8 mouse cellular contexts compared by ENCODE assay signal in the genomic region with DNA sequence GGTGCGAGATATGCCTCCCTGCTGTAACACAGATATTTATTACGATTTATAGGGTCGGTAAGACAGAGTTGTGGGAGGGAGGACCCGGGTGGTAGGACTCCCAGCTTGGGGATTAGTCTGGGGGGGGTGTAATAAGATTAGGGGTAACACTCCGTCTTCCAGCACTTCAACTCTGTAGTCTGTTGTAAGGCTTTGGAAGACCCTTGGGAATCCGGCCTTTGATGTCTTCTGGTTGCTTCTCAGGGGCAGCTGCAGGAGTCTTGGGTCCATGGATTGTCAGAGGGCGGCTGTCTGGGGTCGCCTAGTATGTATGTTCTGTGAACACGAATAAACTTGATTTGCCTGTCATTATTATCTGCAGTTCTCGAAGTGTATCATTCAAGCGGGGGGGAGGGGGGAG. TPM values are rescaled to one million over a fixed set of nuclear protein-coding genes. Genes with fewer than 3 reads are reported as not detected.
DNase-seq lines count a peak whose midpoint lies in the region; ATAC-seq and TF ChIP-seq lines count a peak whose summit lies in the region.

No protein-coding gene starts in this region.

- H3K9ac ChIP-seq in hindbrain, embryonic 12.5 days: peak overlapping the region; percentile 74; the same call in 1 of the 2 replicates
- H3K9ac ChIP-seq in midbrain, embryonic 13.5 days (replicated peaks): peak overlapping the region; percentile 80

- DNase-seq in layer of hippocampus, adult 2 months (ENCODE audit: low spot score in 2 of 2): no peak
- no peak for DNase-seq in layer of hippocampus, postnatal 14 days (ENCODE audit: low spot score in 2 of 2)
- DNase-seq in embryonic facial prominence, embryonic 10.5 days (ENCODE audit: low spot score): no peak
- DNase-seq in adipocyte (ENCODE audit: low spot score): no peak
- no peak for DNase-seq in thymus, postnatal 0 days (ENCODE audit: low spot score)
- no peak for DNase-seq in left cerebral cortex, adult 18-20 months (ENCODE audit: low spot score in 2 of 2)

- peak; percentile 17 for ATAC-seq in hindbrain, embryonic 12.5 days (ENCODE audit: low FRiP score)
- no peak; the same call in 1 of the 2 replicates for ATAC-seq in midbrain, embryonic 13.5 days

- H3K9me3 ChIP-seq in embryonic facial prominence, embryonic 10.5 days: no peaks in the 10 kb centered on the region
- H3K9me3 ChIP-seq in hindbrain, embryonic 12.5 days (replicated peaks): no peaks in the 10 kb centered on the region
- H3K9me3 ChIP-seq in midbrain, embryonic 13.5 days: no peaks in the 10 kb centered on the region

- H3K4me3 ChIP-seq in layer of hippocampus, adult 2 months: peak overlapping the region; percentile 92
- peak overlapping the region; percentile 83 for H3K4me3 ChIP-seq in embryonic facial prominence, embryonic 10.5 days
- peak overlapping the region; percentile 58 for H3K4me3 ChIP-seq in hindbrain, embryonic 12.5 days
- H3K4me3 ChIP-seq in midbrain, embryonic 13.5 days (replicated peaks): peak overlapping the region; percentile 66

- H3K36me3 ChIP-seq in embryonic facial prominence, embryonic 10.5 days (replicated peaks): peaks cover 34% of the 10 kb centered on the region
- H3K36me3 ChIP-seq in hindbrain, embryonic 12.5 days: peaks cover 24% of the 10 kb centered on the region
- H3K36me3 ChIP-seq in midbrain, embryonic 13.5 days: peaks cover 21% of the 10 kb centered on the region

- TF ChIP-seq CTCF in layer of hippocampus, adult 2 months (conservative IDR thresholded peaks at IDR 0.05): no peak

- peak overlapping the region; percentile 91 for H3K27ac ChIP-seq in layer of hippocampus, adult 2 months
- peak overlapping the region; percentile 92 for H3K27ac ChIP-seq in embryonic facial prominence, embryonic 10.5 days (replicated peaks)
- H3K27ac ChIP-seq in hindbrain, embryonic 12.5 days: peak overlapping the region; percentile 78
- H3K27ac ChIP-seq in midbrain, embryonic 13.5 days: peak overlapping the region; percentile 89

- peaks cover 33% of the 10 kb centered on the region for H3K27me3 ChIP-seq in embryonic facial prominence, embryonic 10.5 days (replicated peaks; ENCODE audit: low read depth, poor library complexity, severe bottlenecking)
- H3K27me3 ChIP-seq in hindbrain, embryonic 12.5 days: peaks cover 18% of the 10 kb centered on the region
- peaks cover 26% of the 10 kb centered on the region for H3K27me3 ChIP-seq in midbrain, embryonic 13.5 days

- peaks cover 42% of the 10 kb centered on the region for H3K4me1 ChIP-seq in embryonic facial prominence, embryonic 10.5 days
- peaks cover 33% of the 10 kb centered on the region for H3K4me1 ChIP-seq in hindbrain, embryonic 12.5 days
- H3K4me1 ChIP-seq in midbrain, embryonic 13.5 days (replicated peaks): peaks cover 33% of the 10 kb centered on the region

- peak overlapping the region; percentile 83 for H3K4me2 ChIP-seq in hindbrain, embryonic 12.5 days (replicated peaks)
- peak overlapping the region; percentile 87 for H3K4me2 ChIP-seq in midbrain, embryonic 13.5 days (replicated peaks)

- 3% methylated on average over 11 of the region's 11 CpGs for WGBS in embryonic facial prominence, embryonic 10.5 days
- WGBS in hindbrain, embryonic 12.5 days: 3% methylated on average over 11 of the region's 11 CpGs
- WGBS in midbrain, embryonic 13.5 days: under 1% methylated on average over 11 of the region's 11 CpGs

RNA-seq across cellular contexts. Expression of a gene that starts 0.5 kb away (rescaled TPM):
- total RNA-seq in layer of hippocampus, adult 2 months (2021): 100 to 1,000 TPM; 124 to 128 TPM
- total RNA-seq in layer of hippocampus, postnatal 14 days (2021): 100 to 1,000 TPM; 139 to 147 TPM
- 45.9 and 49.2 TPM in 2 replicates for polyA plus RNA-seq in embryonic facial prominence, embryonic 10.5 days (2016; fragmentation: Nextera tagmentation; extraction: Ambion mirVana)
- polyA plus RNA-seq in hindbrain, embryonic 12.5 days (2016; fragmentation: Nextera tagmentation; extraction: Ambion mirVana): 50.9 and 60.3 TPM in 2 replicates
- 59.6 and 67.4 TPM in 2 replicates for polyA plus RNA-seq in midbrain, embryonic 13.5 days (2015; fragmentation: Nextera tagmentation; extraction: Ambion mirVana)
- polyA plus RNA-seq in thymus, postnatal 0 days (2015; fragmentation: Nextera tagmentation; extraction: Ambion mirVana): 88.3 and 93.1 TPM in 2 replicates
- 100 to 1,000 TPM; 127 to 158 TPM for total RNA-seq in left cerebral cortex, adult 18-20 months (2021)

RNA-seq across cellular contexts. Expression of a gene that starts 1.1 kb away (rescaled TPM):
- 1 to 10 TPM; 5.0 to 6.1 TPM for total RNA-seq in layer of hippocampus, adult 2 months (2021)
- 1 to 10 TPM; 3.8 to 4.2 TPM for total RNA-seq in layer of hippocampus, postnatal 14 days (2021)
- 3.7 and 4.4 TPM in 2 replicates for polyA plus RNA-seq in embryonic facial prominence, embryonic 10.5 days (2016; fragmentation: Nextera tagmentation; extraction: Ambion mirVana)
- 5.8 and 6.3 TPM in 2 replicates for polyA plus RNA-seq in hindbrain, embryonic 12.5 days (2016; fragmentation: Nextera tagmentation; extraction: Ambion mirVana)
- 6.7 and 7.1 TPM in 2 replicates for polyA plus RNA-seq in midbrain, embryonic 13.5 days (2015; fragmentation: Nextera tagmentation; extraction: Ambion mirVana)
- 18.1 and 19.0 TPM in 2 replicates for polyA plus RNA-seq in thymus, postnatal 0 days (2015; fragmentation: Nextera tagmentation; extraction: Ambion mirVana)
- 10 to 100 TPM; 16.0 to 21.3 TPM for total RNA-seq in left cerebral cortex, adult 18-20 months (2021)

RNA-seq across cellular contexts. Expression of a gene that starts 15.5 kb away (rescaled TPM):
- 100 to 1,000 TPM; 355 to 363 TPM for total RNA-seq in layer of hippocampus, adult 2 months (2021)
- 100 to 1,000 TPM; 615 to 684 TPM for total RNA-seq in layer of hippocampus, postnatal 14 days (2021)
- polyA plus RNA-seq in embryonic facial prominence, embryonic 10.5 days (2016; fragmentation: Nextera tagmentation; extraction: Ambion mirVana): 1,654 and 1,662 TPM in 2 replicates
- 1,505 and 1,511 TPM in 2 replicates for polyA plus RNA-seq in hindbrain, embryonic 12.5 days (2016; fragmentation: Nextera tagmentation; extraction: Ambion mirVana)
- 1,832 and 1,895 TPM in 2 replicates for polyA plus RNA-seq in midbrain, embryonic 13.5 days (2015; fragmentation: Nextera tagmentation; extraction: Ambion mirVana)
- 942 and 997 TPM in 2 replicates for polyA plus RNA-seq in thymus, postnatal 0 days (2015; fragmentation: Nextera tagmentation; extraction: Ambion mirVana)
- total RNA-seq in left cerebral cortex, adult 18-20 months (2021): 100 to 1,000 TPM; 442 to 465 TPM

RNA-seq across cellular contexts. Expression of a gene that starts 18.8 kb away (rescaled TPM):
- total RNA-seq in layer of hippocampus, adult 2 months (2021): 10 to 100 TPM; 16.9 to 18.4 TPM
- 10 to 100 TPM; 13.6 to 15.0 TPM for total RNA-seq in layer of hippocampus, postnatal 14 days (2021)
- 18.4 and 21.2 TPM in 2 replicates for polyA plus RNA-seq in embryonic facial prominence, embryonic 10.5 days (2016; fragmentation: Nextera tagmentation; extraction: Ambion mirVana)
- 14.4 and 18.2 TPM in 2 replicates for polyA plus RNA-seq in hindbrain, embryonic 12.5 days (2016; fragmentation: Nextera tagmentation; extraction: Ambion mirVana)
- polyA plus RNA-seq in midbrain, embryonic 13.5 days (2015; fragmentation: Nextera tagmentation; extraction: Ambion mirVana): 10.3 and 12.7 TPM in 2 replicates
- polyA plus RNA-seq in thymus, postnatal 0 days (2015; fragmentation: Nextera tagmentation; extraction: Ambion mirVana): 6.7 TPM in 2 replicates
- 10 to 100 TPM; 17.6 to 17.7 TPM for total RNA-seq in left cerebral cortex, adult 18-20 months (2021)

RNA-seq across cellular contexts. Expression of a gene that starts 38.6 kb away (rescaled TPM):
- total RNA-seq in layer of hippocampus, adult 2 months (2021): 1 to 10 TPM; 1.7 to 1.8 TPM
- 1 to 10 TPM; 3.9 to 4.7 TPM for total RNA-seq in layer of hippocampus, postnatal 14 days (2021)
- polyA plus RNA-seq in embryonic facial prominence, embryonic 10.5 days (2016; fragmentation: Nextera tagmentation; extraction: Ambion mirVana): 64.6 and 65.1 TPM in 2 replicates
- polyA plus RNA-seq in hindbrain, embryonic 12.5 days (2016; fragmentation: Nextera tagmentation; extraction: Ambion mirVana): 36.0 and 36.9 TPM in 2 replicates
- 28.9 and 33.2 TPM in 2 replicates for polyA plus RNA-seq in midbrain, embryonic 13.5 days (2015; fragmentation: Nextera tagmentation; extraction: Ambion mirVana)
- 53.7 and 59.1 TPM in 2 replicates for polyA plus RNA-seq in thymus, postnatal 0 days (2015; fragmentation: Nextera tagmentation; extraction: Ambion mirVana)
- 1 to 10 TPM; 2.0 to 2.6 TPM for total RNA-seq in left cerebral cortex, adult 18-20 months (2021)
